Comparison of ENCODE assay signal across 32 mouse cellular contexts in the genomic region with DNA sequence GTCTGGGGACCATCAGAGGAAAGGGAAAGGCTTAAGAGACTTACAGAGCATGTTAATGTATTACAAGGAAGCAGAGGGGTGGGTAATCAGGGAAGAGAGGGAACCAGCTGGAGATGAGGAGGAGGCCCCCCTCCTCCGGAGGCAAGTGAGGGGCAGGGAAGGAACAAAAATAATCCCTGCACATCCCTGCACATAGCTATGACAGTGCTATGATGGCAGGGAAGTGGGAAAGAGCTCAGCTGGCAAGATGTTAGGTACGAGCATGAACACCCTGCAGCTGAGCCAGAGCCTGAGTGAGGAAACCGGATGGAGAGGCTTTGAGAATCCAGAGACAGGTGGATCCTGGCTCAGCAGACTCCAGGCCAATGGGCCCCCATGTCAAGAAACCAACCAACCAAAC. TPM values are rescaled to one million over a fixed set of nuclear protein-coding genes. Genes with fewer than 3 reads are reported as not detected.
DNase-seq lines count a peak whose midpoint lies in the region; ATAC-seq and TF ChIP-seq lines count a peak whose summit lies in the region.
"Had no signal": no experiment of that assay in that cellular context is flagged by ENCODE, and none has a peak within 500 bp of the region (broad histone marks: within the 10 kb centered on the region; RNA-seq: fewer than 3 reads in every experiment).

No protein-coding gene starts in this region.

- no peak overlapping the region for H3K9ac ChIP-seq in lung, postnatal 0 days (replicated peaks; ENCODE audit: low read depth)
- H3K9ac ChIP-seq: embryonic facial prominence, embryonic 15.5 days; forebrain, embryonic 12.5 days; hindbrain, embryonic 13.5 days; liver, embryonic 15.5 days; lung, embryonic 14.5 days; midbrain, embryonic 15.5 days; neural tube, embryonic 15.5 days had no signal

- peak overlapping the region; percentile 43; the same call in 1 of the 2 replicates for H3K27ac ChIP-seq in layer of hippocampus, adult 2 months
- H3K27ac ChIP-seq in lung, postnatal 0 days (ENCODE audit: low read length) = no peak overlapping the region
- H3K27ac ChIP-seq: embryonic facial prominence, embryonic 10.5 days; embryonic facial prominence, embryonic 15.5 days; forebrain, embryonic 12.5 days; hindbrain, embryonic 13.5 days; liver, embryonic 15.5 days; midbrain, embryonic 10.5 days; midbrain, embryonic 15.5 days; neural tube, embryonic 15.5 days; stomach, postnatal 0 days had no signal

- H3K36me3 ChIP-seq in lung, postnatal 0 days (ENCODE audit: insufficient read depth, low read length) = no peaks in the 10 kb centered on the region
- H3K36me3 ChIP-seq: embryonic facial prominence, embryonic 10.5 days; embryonic facial prominence, embryonic 15.5 days; forebrain, embryonic 12.5 days; hindbrain, embryonic 13.5 days; liver, embryonic 15.5 days; midbrain, embryonic 10.5 days; midbrain, embryonic 15.5 days; neural tube, embryonic 15.5 days had no signal

- no peaks in the 10 kb centered on the region for H3K4me1 ChIP-seq in lung, postnatal 0 days (ENCODE audit: insufficient read depth, low read depth, low read length)
- H3K4me1 ChIP-seq: embryonic facial prominence, embryonic 10.5 days; embryonic facial prominence, embryonic 15.5 days; forebrain, embryonic 12.5 days; hindbrain, embryonic 13.5 days; liver, embryonic 15.5 days; midbrain, embryonic 10.5 days; midbrain, embryonic 15.5 days; neural tube, embryonic 15.5 days had no signal

- TF ChIP-seq EP300 in lung, postnatal 0 days (IDR thresholded peaks at IDR 0.05) = no peak

- no peaks in the 10 kb centered on the region for H3K9me3 ChIP-seq in lung, postnatal 0 days (ENCODE audit: low read length)
- H3K9me3 ChIP-seq: embryonic facial prominence, embryonic 15.5 days; forebrain, embryonic 12.5 days; hindbrain, embryonic 13.5 days; liver, embryonic 15.5 days; midbrain, embryonic 15.5 days; neural tube, embryonic 15.5 days had no signal

- H3K4me3 ChIP-seq in layer of hippocampus, adult 2 months = no peak overlapping the region
- H3K4me3 ChIP-seq in lung, postnatal 0 days (ENCODE audit: low read depth, low read length) = no peak overlapping the region
- H3K4me3 ChIP-seq: embryonic facial prominence, embryonic 10.5 days; embryonic facial prominence, embryonic 15.5 days; forebrain, embryonic 12.5 days; hindbrain, embryonic 13.5 days; liver, embryonic 15.5 days; midbrain, embryonic 10.5 days; midbrain, embryonic 15.5 days; neural tube, embryonic 15.5 days had no signal

- ATAC-seq in lung, postnatal 0 days = no peak
- ATAC-seq: intestine, embryonic 16.5 days; midbrain, embryonic 15.5 days; Patski had no signal

- H3K27me3 ChIP-seq in lung, postnatal 0 days (replicated peaks; ENCODE audit: insufficient read depth, low read length) = no peaks in the 10 kb centered on the region
- H3K27me3 ChIP-seq: embryonic facial prominence, embryonic 15.5 days; Patski had no signal

- WGBS in lung, postnatal 0 days = 56% methylated on average over 3 of the region's 3 CpGs

- H3K4me2 ChIP-seq in lung, postnatal 0 days (replicated peaks; ENCODE audit: low read depth, low read length) = no peak overlapping the region
- H3K4me2 ChIP-seq: embryonic facial prominence, embryonic 15.5 days; forebrain, embryonic 12.5 days; heart, embryonic 11.5 days; hindbrain, embryonic 13.5 days; liver, embryonic 15.5 days; lung, embryonic 14.5 days; midbrain, embryonic 15.5 days; neural tube, embryonic 15.5 days had no signal

- no peak for TF ChIP-seq CTCF in layer of hippocampus, adult 2 months (conservative IDR thresholded peaks at IDR 0.05)
- TF ChIP-seq CTCF in lung, postnatal 0 days (IDR thresholded peaks at IDR 0.05) = no peak

- peak in 1 of 2 experiments; percentile 28 for DNase-seq in layer of hippocampus, adult 2 months (ENCODE audit: low spot score in 2 of 2)
- no peak for DNase-seq in layer of hippocampus, adult 8-10 months (ENCODE audit: low spot score in 2 of 2)
- DNase-seq in right cerebral cortex, adult 18-20 months = peak; percentile 49
- no peak for DNase-seq in right cerebral cortex, postnatal 4 days
- DNase-seq in right cerebral cortex, postnatal 10 days (ENCODE audit: low spot score in 2 of 2) = peak; percentile 71 to 84
- DNase-seq in telencephalon, adult 2 months (ENCODE audit: low read depth, low spot score) = peak; percentile 47
- no peak for DNase-seq in lung, postnatal 0 days (ENCODE audit: low spot score)
- DNase-seq in thymus, postnatal 10 days (ENCODE audit: low spot score in 2 of 2) = no peak
- DNase-seq: adrenal gland, postnatal 14 days; cerebellum, adult 2 months; cerebellum, postnatal 25 days; gastrocnemius, postnatal 14 days; heart, adult 18-20 months; heart, postnatal 36 days; kidney, adult 9 months; kidney, postnatal 10 days; liver; lung, embryonic 14.5 days; thymus, adult 2 months; thymus, postnatal 4 days had no signal

RNA-seq across cellular contexts. Expression of a gene that starts 52.2 kb away (rescaled TPM):
- 100 to 1,000 TPM; 340 to 347 TPM for total RNA-seq in layer of hippocampus, adult 2 months (2021)
- 100 to 1,000 TPM; 322 to 352 (median 336) TPM for total RNA-seq in layer of hippocampus, adult 8-10 months (2022)
- polyA plus RNA-seq in lung, postnatal 0 days (2015; fragmentation: Nextera tagmentation; extraction: Ambion mirVana) = 1.2 and 1.7 TPM in 2 replicates

RNA-seq across cellular contexts. Expression of a gene that starts 56.0 kb away (rescaled TPM):
- 10 to 100 TPM; 86.5 to 97.6 TPM for total RNA-seq in layer of hippocampus, adult 2 months (2021)
- 10 to 100 TPM; 59.9 to 80.3 (median 72.3) TPM for total RNA-seq in layer of hippocampus, adult 8-10 months (2022)
- polyA plus RNA-seq in lung, postnatal 0 days (2015; fragmentation: Nextera tagmentation; extraction: Ambion mirVana) = 119 TPM in 2 replicates

RNA-seq across cellular contexts. Expression of a gene that starts 56.4 kb away (rescaled TPM):
- 1 to 10 TPM; 5.1 to 5.4 TPM for total RNA-seq in layer of hippocampus, adult 2 months (2021)
- 1 to 10 TPM; 4.8 to 7.1 (median 6.8) TPM for total RNA-seq in layer of hippocampus, adult 8-10 months (2022)
- 6.8 and 7.0 TPM in 2 replicates for polyA plus RNA-seq in lung, postnatal 0 days (2015; fragmentation: Nextera tagmentation; extraction: Ambion mirVana)

Comparison
In these comparisons a context has a peak if more than half of its experiments do, and no peak if none do; other contexts are left out.
1. DNase-seq: peak in right cerebral cortex, adult 18-20 months (single experiment), right cerebral cortex, postnatal 10 days (2 of 2) and telencephalon, adult 2 months (single experiment); none in layer of hippocampus, adult 8-10 months (0 of 2), right cerebral cortex, postnatal 4 days (single experiment), lung, postnatal 0 days (single experiment) and thymus, postnatal 10 days (0 of 2).